Mouse (Mus musculus) kidney, adult 2 months (tissue): Measurements from ENCODE around the gene Zscan10. TPM values are rescaled to one million over a fixed set of nuclear protein-coding genes. Genes with fewer than 3 reads are reported as not detected.

Experiments
- DNase-seq: peaks from one replicate; pipeline ENCODE4 v3.0.0; 2021
- H3K27ac ChIP-seq: fragments of 200-500 bp; 2 replicates; pipeline ENCODE4 v1.5.1; 2012; ENCODE audit warnings: low read depth, low read length, control low read depth, inconsistent platforms; ENCODE audit not compliant: insufficient read depth
- H3K27me3 ChIP-seq: fragments of 200-500 bp; replicated peaks from 2 replicates; pipeline ENCODE4 v1.6.1; 2012; ENCODE audit warnings: mild to moderate bottlenecking, moderate library complexity, low read length, inconsistent platforms; ENCODE audit not compliant: control insufficient read depth, insufficient read depth
- H3K36me3 ChIP-seq: fragments of 200-500 bp; 2 replicates; pipeline ENCODE4 v1.6.1; 2012; ENCODE audit warnings: mild to moderate bottlenecking, moderate library complexity, low read length, inconsistent platforms; ENCODE audit not compliant: control insufficient read depth, insufficient read depth
- H3K4me1 ChIP-seq: fragments of 200-500 bp; 2 replicates; pipeline ENCODE4 v1.6.1; 2011; ENCODE audit warnings: low read length; ENCODE audit not compliant: control insufficient read depth, insufficient read depth
- H3K4me3 ChIP-seq: fragments of 200-500 bp; 2 replicates; pipeline ENCODE4 v1.5.1; 2011; ENCODE audit warnings: mild to moderate bottlenecking, low read depth, low read length, control low read depth; ENCODE audit not compliant: insufficient read depth
- CTCF ChIP-seq: fragments of 200-500 bp; conservative IDR thresholded peaks from 2 replicates; pipeline ENCODE4 v1.5.1; 2011; ENCODE audit warnings: low read depth, mild to moderate bottlenecking, control low read depth, low read length, moderate library complexity, mixed read lengths; ENCODE audit not compliant: insufficient read depth, insufficient read length
- POLR2A ChIP-seq: fragments of 200-500 bp; IDR thresholded peaks from one replicate; pipeline ENCODE4 v1.6.1; 2011; ENCODE audit warnings: low read depth, low read length, control low read depth
- WGBS: fragments of 180-500 bp; shearing (Covaris S2); methylation state at CpG from one replicate; pipeline ENCODE4 v1.1.7; 2018; 5-methylcytosine and 5-hydroxymethylcytosine counted together
- polyA plus RNA-seq: library from polyadenylated mRNA; depleted of rRNA; stranded (reverse); fragments of >200 nt; gene quantifications from 2 replicates; pipeline ENCODE4 v1.2.3, GENCODE M21; 2012

Gene Zscan10
- polyA plus RNA-seq, 1 experiment: not detected

GRCm38 (mm10) chr17:23571084-23571483 is 29.6 kb upstream of the Zscan10 start:
- Histone ChIP-seq H3K27ac (no peak overlapping the region), H3K4me3 (no peak overlapping the region), H3K4me1 (no peaks in the 10 kb centered on the region), H3K27me3 (no peaks in the 10 kb centered on the region), H3K36me3 (no peaks in the 10 kb centered on the region)
- no peak for DNase-seq
- WGBS: 9% methylated on average over 5 of the region's 5 CpGs
- no peak for TF ChIP-seq POLR2A
- peak; percentile 34; the same call in 1 of the 2 replicates for TF ChIP-seq CTCF

- WGBS: 83% methylated on average over 6 of the region's 6 CpGs
Measured at GRCm38 (mm10) chr17:23572059-23572458, 28.6 kb upstream of the Zscan10 start.

GRCm38 (mm10) chr17:23574130-23574529 is 26.5 kb upstream of the Zscan10 start:
- 95% methylated on average over 8 of the region's 8 CpGs for WGBS
- Histone ChIP-seq H3K4me3 (no peak overlapping the region), H3K4me1 (no peaks in the 10 kb centered on the region), H3K27ac (no peak overlapping the region), H3K27me3 (no peaks in the 10 kb centered on the region), H3K36me3 (no peaks in the 10 kb centered on the region)
- no peak for DNase-seq
- TF ChIP-seq CTCF (no peak), POLR2A (no peak)

More at GRCm38 (mm10) chr17:23572059-23572458, 28.6 kb upstream of the Zscan10 start:
- no peak for DNase-seq
- H3K4me3 ChIP-seq: no peak overlapping the region
- H3K27me3 ChIP-seq: no peaks in the 10 kb centered on the region
- no peaks in the 10 kb centered on the region for H3K36me3 ChIP-seq
- H3K27ac ChIP-seq: no peak overlapping the region
- no peaks in the 10 kb centered on the region for H3K4me1 ChIP-seq
- TF ChIP-seq CTCF: no peak
- TF ChIP-seq POLR2A: no peak

GRCm38 (mm10) chr17:23575951-23576552 is 24.6 kb upstream of the Zscan10 start:
- no peak for DNase-seq
- 89% methylated on average over 38 of the region's 38 CpGs for WGBS
- Histone ChIP-seq H3K4me3 (no peak overlapping the region), H3K4me1 (no peaks in the 10 kb centered on the region), H3K27me3 (no peaks in the 10 kb centered on the region), H3K36me3 (no peaks in the 10 kb centered on the region), H3K27ac (no peak overlapping the region)
- TF ChIP-seq POLR2A: no peak
- no peak for TF ChIP-seq CTCF

- Histone ChIP-seq H3K4me3 (no peak overlapping the region), H3K36me3 (no peaks in the 10 kb centered on the region), H3K4me1 (peaks cover 4% of the 10 kb centered on the region; the same call in 1 of the 2 replicates), H3K27me3 (no peaks in the 10 kb centered on the region), H3K27ac (no peak overlapping the region)
- no peak for TF ChIP-seq CTCF
- WGBS: 72% methylated on average over 8 of the region's 8 CpGs
- no peak for DNase-seq
Measured at GRCm38 (mm10) chr17:23584786-23585185, 15.9 kb upstream of the Zscan10 start.

GRCm38 (mm10) chr17:23585721-23586491 is 14.8 kb upstream of the Zscan10 start:
- Histone ChIP-seq H3K27me3 (no peaks in the 10 kb centered on the region), H3K27ac (no peak overlapping the region), H3K4me1 (peaks cover 4% of the 10 kb centered on the region; the same call in 1 of the 2 replicates), H3K4me3 (peak overlapping the region; percentile 60), H3K36me3 (no peaks in the 10 kb centered on the region)
- WGBS: under 1% methylated on average over 22 of the region's 22 CpGs
- no peak for TF ChIP-seq CTCF
- TF ChIP-seq POLR2A: no peak
- DNase-seq: peak; percentile 44

- 67% methylated on average over 2 of the region's 2 CpGs for WGBS
Measured at GRCm38 (mm10) chr17:23587253-23587652, 13.4 kb upstream of the Zscan10 start.

More at GRCm38 (mm10) chr17:23587253-23587652, 13.4 kb upstream of the Zscan10 start:
- Histone ChIP-seq H3K27me3 (no peaks in the 10 kb centered on the region), H3K36me3 (no peaks in the 10 kb centered on the region), H3K4me1 (peaks cover 4% of the 10 kb centered on the region; the same call in 1 of the 2 replicates), H3K27ac (no peak overlapping the region), H3K4me3 (no peak overlapping the region)
- DNase-seq: no peak
- TF ChIP-seq CTCF (no peak), POLR2A (no peak)
